Mouse (Mus musculus) neural tube, embryonic 12.5 days (tissue): ENCODE measurements at regions not wholly inside any gene's neighbourhood (a gene's known extent, or its start where the extent isn't known, plus 50 kb on each side); places are given as distances from the start of the nearest gene placed in this dataset.

ENCODE experiments used
- ATAC-seq: fragments of 200-750 bp; cut with Nextera tagmentation; 2 replicates; pipeline ENCODE4 v1.8.0; 2017; ENCODE audit warnings: low read depth, mild to moderate bottlenecking, moderate TSS enrichment, moderate library complexity; ENCODE audit not compliant: low FRiP score
- H3K27ac ChIP-seq: fragments of 300-500 bp; sonication (generic); 2 replicates; pipeline ENCODE4 v1.5.1; 2016
- H3K27me3 ChIP-seq: fragments of 300-500 bp; sonication (generic); replicated peaks from 2 replicates; pipeline ENCODE4 v1.6.1; 2016; ENCODE audit warnings: mild to moderate bottlenecking
- H3K36me3 ChIP-seq: fragments of 300-500 bp; sonication (generic); 2 replicates; pipeline ENCODE4 v1.6.1; 2016; ENCODE audit warnings: mild to moderate bottlenecking
- H3K4me1 ChIP-seq: fragments of 300-500 bp; sonication (generic); 2 replicates; pipeline ENCODE4 v1.6.1; 2016
- H3K4me2 ChIP-seq: fragments of 300-500 bp; sonication (generic); replicated peaks from 2 replicates; pipeline ENCODE4 v1.6.1; 2016; ENCODE audit warnings: mild to moderate bottlenecking
- H3K4me3 ChIP-seq: fragments of 300-500 bp; sonication (generic); 2 replicates; pipeline ENCODE4 v1.5.1; 2016
- H3K9ac ChIP-seq: fragments of 300-500 bp; sonication (generic); 2 replicates; pipeline ENCODE4 v1.6.1; 2016; ENCODE audit warnings: mild to moderate bottlenecking
- H3K9me3 ChIP-seq: fragments of 300-500 bp; sonication (generic); 2 replicates; pipeline ENCODE4 v1.6.1; 2016; ENCODE audit warnings: mild to moderate bottlenecking
- WGBS: fragments of 180-500 bp; shearing (Covaris S2); methylation state at CpG from one replicate; pipeline ENCODE4 v1.1.7; 2016; 5-methylcytosine and 5-hydroxymethylcytosine counted together

DNA sequence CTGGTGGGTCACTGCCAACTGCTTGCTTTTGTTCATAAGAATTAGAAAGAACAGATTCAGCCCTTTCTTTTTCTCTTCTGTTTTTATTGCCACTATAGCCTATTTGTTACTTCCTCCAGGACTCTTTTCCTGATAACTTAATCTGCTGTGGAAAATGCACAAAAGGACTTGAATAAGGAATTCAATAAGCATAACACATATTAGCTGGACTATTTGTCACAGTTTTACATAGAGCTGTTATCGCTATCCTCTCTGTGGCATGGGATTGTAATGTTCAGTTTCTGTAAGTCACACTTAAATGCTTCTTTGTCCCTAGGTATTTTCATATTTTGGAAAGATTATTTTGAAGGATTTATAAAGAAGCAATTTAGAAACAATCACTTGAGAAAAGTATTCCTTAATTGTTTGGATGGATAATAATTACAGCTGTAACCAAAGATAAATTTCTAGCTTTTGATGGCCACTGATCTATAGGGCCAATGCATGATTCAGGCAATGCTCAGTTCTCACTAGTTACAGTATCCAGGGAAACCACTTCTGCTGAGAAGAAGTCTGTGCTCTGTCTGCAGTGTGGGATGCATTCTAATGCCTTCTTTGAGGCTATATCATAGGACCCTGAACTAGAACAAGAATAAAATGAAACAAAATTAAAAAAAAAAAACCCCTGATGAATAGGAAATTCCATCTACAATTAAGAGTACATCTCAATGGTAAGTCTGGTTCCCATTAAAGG is 1243.1 kb upstream of the Got2 start:
- Histone ChIP-seq H3K9ac (no peak overlapping the region), H3K4me3 (no peak overlapping the region), H3K27me3 (no peaks in the 10 kb centered on the region), H3K27ac (no peak overlapping the region), H3K4me1 (no peaks in the 10 kb centered on the region), H3K4me2 (no peak overlapping the region), H3K9me3 (no peaks in the 10 kb centered on the region), H3K36me3 (no peaks in the 10 kb centered on the region)
- ATAC-seq, result peak; percentile 65; the same call in 1 of the 2 replicates
- 58% methylated on average over 1 of the region's 1 CpGs for WGBS

DNA sequence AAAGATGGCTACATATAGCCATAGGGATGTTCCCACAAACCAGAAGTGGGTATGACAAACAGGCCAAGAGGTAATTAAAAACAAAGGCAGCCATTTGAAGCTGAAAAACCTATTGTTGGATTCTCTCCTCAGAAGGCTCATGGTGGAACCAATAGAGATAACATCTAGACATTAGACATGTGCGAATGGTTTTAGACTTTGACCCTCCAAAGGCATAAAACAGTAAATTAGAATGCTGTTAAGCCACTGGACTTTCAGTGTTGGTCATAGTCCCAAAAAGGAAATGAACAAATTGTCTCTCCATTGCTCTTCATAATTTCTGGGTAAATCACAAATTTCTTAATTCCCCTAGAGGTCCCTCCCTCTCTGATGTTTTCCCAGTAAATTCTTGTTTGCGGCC is 1242.5 kb upstream of the Got2 start:
- Histone ChIP-seq H3K36me3 (no peaks in the 10 kb centered on the region), H3K4me1 (no peaks in the 10 kb centered on the region), H3K27ac (no peak overlapping the region), H3K9ac (no peak overlapping the region), H3K27me3 (no peaks in the 10 kb centered on the region), H3K9me3 (no peaks in the 10 kb centered on the region), H3K4me2 (no peak overlapping the region), H3K4me3 (no peak overlapping the region)
- no peak for ATAC-seq
- 65% methylated on average over 2 of the region's 2 CpGs for WGBS

DNA sequence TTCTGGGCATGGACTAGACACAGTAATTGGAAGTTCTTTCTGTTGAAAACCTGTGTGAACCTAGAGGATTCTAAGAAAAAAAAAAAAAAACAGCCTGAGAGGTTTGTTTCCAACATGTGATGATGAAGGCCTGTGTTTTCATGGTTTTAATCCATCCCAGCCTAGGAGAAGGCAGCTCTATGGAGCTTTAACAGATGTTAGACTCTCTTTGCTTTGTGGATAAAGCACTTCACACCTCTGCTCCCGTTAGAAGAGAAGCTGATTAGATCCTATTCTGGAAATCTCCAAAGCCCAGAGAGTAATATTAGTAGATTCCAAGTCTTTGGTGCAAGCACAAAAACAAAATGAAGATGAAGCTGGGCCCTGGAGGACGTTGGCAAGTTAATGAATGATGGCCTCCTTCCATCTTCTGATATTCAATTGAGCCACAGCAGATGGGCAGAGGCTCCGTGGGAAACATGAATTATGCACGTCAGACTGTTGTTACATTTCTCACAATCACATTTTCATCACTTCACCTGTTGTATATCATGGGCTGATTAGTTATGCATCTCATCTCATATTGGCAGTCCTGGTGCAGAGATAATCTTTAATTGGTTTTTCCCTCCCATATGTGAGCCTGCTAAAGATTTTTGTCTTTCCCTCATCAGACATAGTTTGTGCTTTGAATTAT is 1220.5 kb upstream of the Got2 start:
- WGBS, result 62% methylated on average over 4 of the region's 4 CpGs
- Histone ChIP-seq H3K9ac (no peak overlapping the region), H3K36me3 (no peaks in the 10 kb centered on the region), H3K4me2 (no peak overlapping the region), H3K4me1 (no peaks in the 10 kb centered on the region), H3K4me3 (no peak overlapping the region), H3K27me3 (no peaks in the 10 kb centered on the region), H3K9me3 (no peaks in the 10 kb centered on the region), H3K27ac (no peak overlapping the region)
- no peak for ATAC-seq
